Mouse (Mus musculus) heart, postnatal 0 days (tissue): ENCODE measurements around the gene 3830406C13Rik.

Experiments used
- CTCF ChIP-seq: IDR thresholded peaks from 2 replicates; pipeline ENCODE4 v1.5.1; 2016; ENCODE audit warnings: antibody characterized with exemption, control low read depth, low read depth
- EP300 ChIP-seq: IDR thresholded peaks from 2 replicates; pipeline ENCODE4 v1.6.1; 2016; ENCODE audit warnings: antibody characterized with exemption, low read depth

- no peak for TF ChIP-seq CTCF
- TF ChIP-seq EP300 = no peak
Measured at GRCm38 (mm10) chr14:12341789-12342457, 58.0 kb downstream of the 3830406C13Rik start.
